Comparison of ENCODE assay signal across 9 mouse cellular contexts in the genomic region with DNA sequence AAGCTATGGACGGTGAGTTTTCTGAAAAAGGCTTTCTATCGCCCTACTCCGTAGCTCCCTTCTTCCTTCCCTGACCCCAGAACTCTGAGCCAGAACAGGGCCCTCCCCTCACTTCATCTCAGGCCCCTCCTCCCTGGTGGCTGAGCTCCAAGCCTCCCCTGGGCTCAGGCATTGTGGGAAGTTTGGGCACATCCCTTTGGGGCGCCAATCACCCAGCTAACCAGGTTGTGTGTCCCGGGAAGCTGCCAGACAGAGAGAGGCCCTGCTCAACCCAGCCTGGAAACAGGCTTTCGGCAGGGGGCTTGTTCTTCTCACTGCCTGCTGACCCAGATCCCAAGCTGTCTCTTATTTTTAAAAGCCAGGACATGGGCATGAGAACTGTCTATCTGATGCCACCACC. TPM values are rescaled to one million over a fixed set of nuclear protein-coding genes. Genes with fewer than 3 reads are reported as not detected.
DNase-seq lines count a peak whose midpoint lies in the region; ATAC-seq lines count a peak whose summit lies in the region.
"Had no signal": no experiment of that assay in that cellular context is flagged by ENCODE, and none has a peak within 500 bp of the region (broad histone marks: within the 10 kb centered on the region; RNA-seq: fewer than 3 reads in every experiment).

No protein-coding gene starts in this region.

- H3K4me1 ChIP-seq in heart, embryonic 15.5 days (replicated peaks) = peaks cover 26% of the 10 kb centered on the region
- H3K4me1 ChIP-seq in forebrain, embryonic 13.5 days = peaks cover 21% of the 10 kb centered on the region
- peaks cover 24% of the 10 kb centered on the region for H3K4me1 ChIP-seq in neural tube, embryonic 13.5 days (replicated peaks)

- H3K9me3 ChIP-seq in heart, embryonic 15.5 days (replicated peaks) = no peaks in the 10 kb centered on the region
- no peaks in the 10 kb centered on the region for H3K9me3 ChIP-seq in forebrain, embryonic 13.5 days (replicated peaks)
- no peaks in the 10 kb centered on the region for H3K9me3 ChIP-seq in neural tube, embryonic 13.5 days

- intact Hi-C loops in heart, postnatal 10 days (cut with DNase I) = loop anchor here (2.0 to 10.0 kb wide), 2 partner anchors 35 to 257 kb away; partner anchors contain the start of gene Flnc

- no peak for DNase-seq in heart, postnatal 10 days
- peak; percentile 66 for DNase-seq in cerebellum, adult 11 months
- peak; percentile 15 to 36 for DNase-seq in layer of hippocampus, postnatal 25 days (ENCODE audit: extremely low spot score in 1 of 2, low spot score in 1 of 2)

- peak; percentile 41 for ATAC-seq in heart, embryonic 15.5 days (replicated peaks; ENCODE audit: insufficient number of reproducible peaks, insufficient read depth, low FRiP score, low read depth)
- peak; percentile 69 for ATAC-seq in forebrain, embryonic 13.5 days
- peak; percentile 33 for ATAC-seq in neural tube, embryonic 13.5 days (ENCODE audit: low read depth)
- ATAC-seq in megakaryocyte progenitor cell, adult 5-6 weeks (replicated peaks; ENCODE audit: poor library complexity) = no peak
- ATAC-seq in inflammation-experienced regulatory T-cells, adult 6 months = no peak

- peak overlapping the region; percentile 81 for H3K4me3 ChIP-seq in heart, embryonic 15.5 days
- H3K4me3 ChIP-seq in forebrain, embryonic 13.5 days = peak overlapping the region; percentile 70
- H3K4me3 ChIP-seq in neural tube, embryonic 13.5 days = peak overlapping the region; percentile 61

- peak overlapping the region; percentile 83 for H3K27ac ChIP-seq in heart, embryonic 15.5 days
- H3K27ac ChIP-seq in forebrain, embryonic 13.5 days = peak overlapping the region; percentile 82
- peak overlapping the region; percentile 77 for H3K27ac ChIP-seq in neural tube, embryonic 13.5 days (replicated peaks)

- peak overlapping the region; percentile 94 for H3K4me2 ChIP-seq in heart, embryonic 15.5 days
- peak overlapping the region; percentile 81 for H3K4me2 ChIP-seq in forebrain, embryonic 13.5 days
- peak overlapping the region; percentile 70 for H3K4me2 ChIP-seq in neural tube, embryonic 13.5 days

- H3K27me3 ChIP-seq in heart, embryonic 15.5 days = peaks cover 4% of the 10 kb centered on the region; the same call in 1 of the 2 replicates
- peaks cover 15% of the 10 kb centered on the region; the same call in 1 of the 2 replicates for H3K27me3 ChIP-seq in forebrain, embryonic 13.5 days
- peaks cover 28% of the 10 kb centered on the region for H3K27me3 ChIP-seq in neural tube, embryonic 13.5 days

- peak overlapping the region; percentile 75 for H3K9ac ChIP-seq in heart, embryonic 15.5 days
- peak overlapping the region; percentile 84 for H3K9ac ChIP-seq in forebrain, embryonic 13.5 days
- peak overlapping the region; percentile 81 for H3K9ac ChIP-seq in neural tube, embryonic 13.5 days

- H3K36me3 ChIP-seq in heart, embryonic 15.5 days = no peaks in the 10 kb centered on the region
- H3K36me3 ChIP-seq in forebrain, embryonic 13.5 days (ENCODE audit: poor library complexity, severe bottlenecking) = peaks cover 17% of the 10 kb centered on the region; the same call in 1 of the 2 replicates
- peaks cover 8% of the 10 kb centered on the region; the same call in 1 of the 2 replicates for H3K36me3 ChIP-seq in neural tube, embryonic 13.5 days

- 5% methylated on average over 6 of the region's 6 CpGs for WGBS in heart, embryonic 15.5 days
- WGBS in forebrain, embryonic 13.5 days = 4% methylated on average over 6 of the region's 6 CpGs
- 4% methylated on average over 6 of the region's 6 CpGs for WGBS in neural tube, embryonic 13.5 days

RNA-seq across cellular contexts. Expression of gene Ccdc136, which starts 1.5 kb away (rescaled TPM):
- polyA plus RNA-seq in heart, embryonic 15.5 days (2015; fragmentation: Nextera tagmentation; extraction: Ambion mirVana) = 19.1 and 22.1 TPM in 2 replicates
- total RNA-seq in heart, postnatal 10 days (2021) = 1 to 10 TPM; 6.1 to 7.9 TPM
- polyA plus RNA-seq in forebrain, embryonic 13.5 days (2015; fragmentation: Nextera tagmentation; extraction: Ambion mirVana) = 34.3 and 37.0 TPM in 2 replicates
- 10 to 100 TPM; 59.8 to 60.9 TPM for total RNA-seq in layer of hippocampus, postnatal 25 days (2021)
- 45.0 and 45.5 TPM in 2 replicates for polyA plus RNA-seq in neural tube, embryonic 13.5 days (2015; fragmentation: Nextera tagmentation; extraction: Ambion mirVana)
- not detected in 2 replicates for total RNA-seq in megakaryocyte progenitor cell, adult 5-6 weeks (2015)
- 0.41 TPM in 1 of 2 replicates, not detected in the other for total RNA-seq in megakaryocyte progenitor cell, adult 5-6 weeks (2017)
- 1 to 10 TPM in 2 of 3 experiments, under 1 TPM in 1; 0.65 to 1.1 (median 1.0) TPM for polyA plus RNA-seq in inflammation-experienced regulatory T-cells, adult 6 months (2017; shearing (Covaris generic))
- total RNA-seq: common myeloid progenitor, adult 5-6 weeks had no signal

RNA-seq across cellular contexts. Expression of gene Opn1sw, which starts 9.3 kb away (rescaled TPM):
- 0.55 and 0.70 TPM in 2 replicates for polyA plus RNA-seq in heart, embryonic 15.5 days (2015; fragmentation: Nextera tagmentation; extraction: Ambion mirVana)
- total RNA-seq in heart, postnatal 10 days (2021) = not detected
- 0.44 TPM in 2 replicates for polyA plus RNA-seq in forebrain, embryonic 13.5 days (2015; fragmentation: Nextera tagmentation; extraction: Ambion mirVana)
- total RNA-seq in layer of hippocampus, postnatal 25 days (2021) = under 1 TPM; 0.19 to 0.20 TPM
- polyA plus RNA-seq in neural tube, embryonic 13.5 days (2015; fragmentation: Nextera tagmentation; extraction: Ambion mirVana) = 0.25 and 0.34 TPM in 2 replicates
- total RNA-seq in megakaryocyte progenitor cell, adult 5-6 weeks (2015) = not detected in 2 replicates
- not detected in 2 replicates for total RNA-seq in megakaryocyte progenitor cell, adult 5-6 weeks (2017)
- polyA plus RNA-seq in inflammation-experienced regulatory T-cells, adult 6 months (2017; shearing (Covaris generic)) = under 1 TPM; 0.38 to 0.66 (median 0.66) TPM
- total RNA-seq: common myeloid progenitor, adult 5-6 weeks had no signal

RNA-seq across cellular contexts. Expression of gene Flnc, which starts 35.5 kb away (rescaled TPM):
- polyA plus RNA-seq in heart, embryonic 15.5 days (2015; fragmentation: Nextera tagmentation; extraction: Ambion mirVana) = 39.1 and 43.9 TPM in 2 replicates
- total RNA-seq in heart, postnatal 10 days (2021) = 100 to 1,000 TPM; 214 to 246 TPM
- polyA plus RNA-seq in forebrain, embryonic 13.5 days (2015; fragmentation: Nextera tagmentation; extraction: Ambion mirVana) = 1.5 and 1.6 TPM in 2 replicates
- 1 to 10 TPM in 1 of 2 experiments, under 1 TPM in 1; 0.96 to 1.4 TPM for total RNA-seq in layer of hippocampus, postnatal 25 days (2021)
- polyA plus RNA-seq in neural tube, embryonic 13.5 days (2015; fragmentation: Nextera tagmentation; extraction: Ambion mirVana) = 7.0 and 8.1 TPM in 2 replicates
- not detected in 2 replicates for total RNA-seq in megakaryocyte progenitor cell, adult 5-6 weeks (2015)
- total RNA-seq in megakaryocyte progenitor cell, adult 5-6 weeks (2017) = not detected in 2 replicates
- polyA plus RNA-seq in inflammation-experienced regulatory T-cells, adult 6 months (2017; shearing (Covaris generic)) = not detected
- total RNA-seq: common myeloid progenitor, adult 5-6 weeks had no signal

RNA-seq across cellular contexts. Expression of gene Calu, which starts 49.7 kb away (rescaled TPM):
- polyA plus RNA-seq in heart, embryonic 15.5 days (2015; fragmentation: Nextera tagmentation; extraction: Ambion mirVana) = 354 and 404 TPM in 2 replicates
- total RNA-seq in heart, postnatal 10 days (2021) = 100 to 1,000 TPM; 327 to 353 TPM
- 163 and 177 TPM in 2 replicates for polyA plus RNA-seq in forebrain, embryonic 13.5 days (2015; fragmentation: Nextera tagmentation; extraction: Ambion mirVana)
- 10 to 100 TPM; 69.6 to 72.7 TPM for total RNA-seq in layer of hippocampus, postnatal 25 days (2021)
- 180 and 200 TPM in 2 replicates for polyA plus RNA-seq in neural tube, embryonic 13.5 days (2015; fragmentation: Nextera tagmentation; extraction: Ambion mirVana)
- total RNA-seq in megakaryocyte progenitor cell, adult 5-6 weeks (2015) = 84.9 and 85.3 TPM in 2 replicates
- total RNA-seq in megakaryocyte progenitor cell, adult 5-6 weeks (2017) = 211 TPM in 2 replicates
- polyA plus RNA-seq in inflammation-experienced regulatory T-cells, adult 6 months (2017; shearing (Covaris generic)) = 10 to 100 TPM; 60.2 to 63.2 (median 62.6) TPM

Comparison
In these comparisons a context has a peak if more than half of its experiments do, and no peak if none do; other contexts are left out.
1. ATAC-seq: peak in heart, embryonic 15.5 days (single experiment), forebrain, embryonic 13.5 days (single experiment) and neural tube, embryonic 13.5 days (single experiment); none in megakaryocyte progenitor cell, adult 5-6 weeks (single experiment) and inflammation-experienced regulatory T-cells, adult 6 months (single experiment).
2. DNase-seq: peak in cerebellum, adult 11 months (single experiment) and layer of hippocampus, postnatal 25 days (2 of 2); none in heart, postnatal 10 days (0 of 2).
3. Peak in every context shown above with its lines, with median percentiles within 50 percentile points of each other: H3K27ac ChIP-seq, H3K4me2 ChIP-seq, H3K4me3 ChIP-seq and H3K9ac ChIP-seq.